Mouse (Mus musculus): ENCODE data around the gene Myrip. TPM values are rescaled to one million over a fixed set of nuclear protein-coding genes. Genes with fewer than 3 reads are reported as not detected.
A peak's percentile ranks its signal among the peaks of the same experiment; 100 is the strongest.

Myrip gene
- total and polyA plus RNA-seq, 3 experiments, result 0.03 TPM; not detected in 2

DNA sequence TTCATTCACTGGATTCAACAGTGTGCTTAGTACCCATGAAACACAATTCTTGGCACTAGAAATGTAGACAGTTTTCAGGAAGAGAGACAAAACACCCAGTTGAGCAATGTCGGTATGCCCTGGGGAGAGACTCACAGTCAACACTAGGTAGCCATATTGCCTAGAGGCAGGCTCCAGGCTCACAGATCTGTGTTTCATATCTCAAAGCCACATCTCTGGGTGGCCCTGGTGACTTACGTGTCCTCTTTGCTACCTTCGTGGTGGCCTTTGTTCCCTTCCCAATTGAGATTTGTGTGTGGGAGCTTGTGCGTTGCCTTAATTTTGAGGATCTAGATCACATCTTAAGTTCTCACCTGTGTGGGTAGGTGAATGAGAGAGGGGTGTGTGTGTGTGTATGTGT is 181.1 kb downstream of the Myrip start:
- H3K9me3 ChIP-seq (replicated peaks; ENCODE audit: insufficient read depth, low read length), result no peaks in the 10 kb centered on the region
- H3K36me3 ChIP-seq (ENCODE audit: control insufficient read depth in 1 of 2, insufficient read depth in 2 of 2, low read length in 2 of 2), result peaks cover 0 to 9% of the 10 kb centered on the region in 2 experiments; a peak in 2 of 4 replicates
- H3K4me3 ChIP-seq (ENCODE audit: control insufficient read depth in 1 of 2, insufficient read depth in 1 of 2, low read depth in 2 of 2, low read length in 2 of 2), result no peak overlapping the region
- peaks cover 0 to 13% of the 10 kb centered on the region in 2 experiments; a peak in 3 of 4 replicates for H3K4me1 ChIP-seq (ENCODE audit: control insufficient read depth in 1 of 2, insufficient read depth in 2 of 2, low read length in 2 of 2)
- peak; percentile 40 for DNase-seq (ENCODE audit: low read depth, low spot score)
- TF ChIP-seq GATA1 (IDR thresholded peaks at IDR 0.05; ENCODE audit: low read depth, low read length), result peak; percentile 42; the same call in 1 of the 2 replicates
- no peak for TF ChIP-seq CHD2 (IDR thresholded peaks at IDR 0.05; ENCODE audit: low read length)
- no peaks in the 10 kb centered on the region for H3K79me2 ChIP-seq (ENCODE audit: control insufficient read depth, insufficient read depth, low read length, poor library complexity)
- H3K27me3 ChIP-seq (ENCODE audit: control insufficient read depth in 1 of 2, insufficient read depth in 2 of 2, low read length in 2 of 2), result no peaks in the 10 kb centered on the region
- peak overlapping the region; percentile 39; the same call in 1 of the 2 replicates for H3K27ac ChIP-seq (ENCODE audit: control insufficient read depth, low read depth, low read length)
- no peak overlapping the region for H3K9ac ChIP-seq (ENCODE audit: control insufficient read depth, low read depth, low read length, poor library complexity, severe bottlenecking)

DNA sequence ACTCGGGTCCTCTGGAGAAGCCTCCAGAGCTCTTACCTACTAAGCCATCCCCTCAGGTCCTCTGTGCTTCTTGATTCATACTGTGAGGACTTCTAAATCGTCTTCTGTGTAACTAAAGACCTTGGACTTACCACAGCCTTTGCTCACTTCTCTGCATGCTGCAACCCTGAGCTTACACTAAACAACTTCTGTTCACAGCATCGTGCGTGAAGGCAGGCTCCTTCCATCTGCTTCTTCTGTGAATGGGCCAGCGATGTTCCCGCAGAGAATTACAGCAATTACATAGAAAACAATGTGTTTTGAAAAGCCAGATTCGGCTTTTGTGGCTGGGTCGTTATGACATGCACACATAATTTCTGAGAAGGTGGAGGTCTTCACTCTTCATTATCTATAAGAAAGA is 181.8 kb downstream of the Myrip start:
- H3K4me3 ChIP-seq (ENCODE audit: control insufficient read depth in 1 of 2, insufficient read depth in 1 of 2, low read depth in 2 of 2, low read length in 2 of 2), result no peak overlapping the region
- no peak overlapping the region for H3K27ac ChIP-seq (ENCODE audit: control insufficient read depth, low read depth, low read length)
- no peak for DNase-seq (ENCODE audit: low read depth, low spot score)
- H3K9me3 ChIP-seq (replicated peaks; ENCODE audit: insufficient read depth, low read length), result no peaks in the 10 kb centered on the region
- no peaks in the 10 kb centered on the region for H3K27me3 ChIP-seq (ENCODE audit: control insufficient read depth in 1 of 2, insufficient read depth in 2 of 2, low read length in 2 of 2)
- H3K79me2 ChIP-seq (ENCODE audit: control insufficient read depth, insufficient read depth, low read length, poor library complexity), result no peaks in the 10 kb centered on the region
- H3K36me3 ChIP-seq (ENCODE audit: control insufficient read depth in 1 of 2, insufficient read depth in 2 of 2, low read length in 2 of 2), result peaks cover 0 to 9% of the 10 kb centered on the region in 2 experiments; a peak in 2 of 4 replicates
- H3K4me1 ChIP-seq (ENCODE audit: control insufficient read depth in 1 of 2, insufficient read depth in 2 of 2, low read length in 2 of 2), result peaks cover 0 to 13% of the 10 kb centered on the region in 2 experiments; a peak in 3 of 4 replicates
- TF ChIP-seq EP300 (IDR thresholded peaks at IDR 0.05; ENCODE audit: low read depth in 1 of 2, low read length in 2 of 2) (no peak), SMC3 (IDR thresholded peaks at IDR 0.05; ENCODE audit: low read depth, low read length) (no peak), BHLHE40 (IDR thresholded peaks at IDR 0.05; ENCODE audit: borderline replicate concordance, low read depth, low read length) (no peak), MAFK (IDR thresholded peaks at IDR 0.05; ENCODE audit: borderline replicate concordance, low read depth, low read length) (no peak), GATA1 (IDR thresholded peaks at IDR 0.05; ENCODE audit: low read depth, low read length) (no peak), MYB (IDR thresholded peaks at IDR 0.05; ENCODE audit: low read depth, low read length) (no peak)
- H3K9ac ChIP-seq (ENCODE audit: control insufficient read depth, low read depth, low read length, poor library complexity, severe bottlenecking), result no peak overlapping the region

DNA sequence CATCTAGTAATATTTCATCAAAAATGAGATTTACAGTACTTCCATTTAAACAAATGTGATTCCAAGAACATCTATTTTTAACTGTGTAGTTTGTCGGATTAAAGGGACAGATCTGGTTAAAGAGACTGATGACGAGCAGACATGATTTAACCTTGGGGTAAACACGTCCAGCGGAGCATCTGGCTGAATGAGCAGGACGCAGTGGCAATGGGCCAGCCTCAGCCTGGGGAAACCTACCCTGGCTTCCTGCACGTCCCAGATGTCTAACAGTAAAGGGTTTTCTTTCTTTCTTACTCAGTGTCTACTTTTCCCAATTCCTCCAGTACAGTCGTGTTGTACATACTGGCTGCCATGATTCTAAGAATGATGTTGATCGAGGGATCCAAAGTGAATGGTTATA is 185.8 kb downstream of the Myrip start:
- no peaks in the 10 kb centered on the region for H3K79me2 ChIP-seq (ENCODE audit: control insufficient read depth, insufficient read depth, low read length, poor library complexity)
- H3K4me1 ChIP-seq (ENCODE audit: control insufficient read depth in 1 of 2, insufficient read depth in 2 of 2, low read length in 2 of 2), result peaks cover 0 to 10% of the 10 kb centered on the region in 2 experiments; a peak in 2 of 4 replicates
- no peak overlapping the region for H3K27ac ChIP-seq (ENCODE audit: control insufficient read depth, low read depth, low read length)
- TF ChIP-seq E2F4 (IDR thresholded peaks at IDR 0.05; ENCODE audit: borderline replicate concordance, low read depth, low read length), result no peak
- no peak for TF ChIP-seq TBP (IDR thresholded peaks at IDR 0.05; ENCODE audit: low read depth, low read length)
- no peak for TF ChIP-seq ZMIZ1 (IDR thresholded peaks at IDR 0.05; ENCODE audit: low read depth, low read length)
- no peak for TF ChIP-seq POLR2AphosphoS2 (IDR thresholded peaks at IDR 0.05; ENCODE audit: low read length)
- TF ChIP-seq MXI1 (IDR thresholded peaks at IDR 0.05; ENCODE audit: low read depth, low read length), result no peak
- TF ChIP-seq NRF1 (IDR thresholded peaks at IDR 0.05; ENCODE audit: insufficient read depth, low read depth, low read length, poor library complexity, severe bottlenecking), result no peak
- TF ChIP-seq ETS1 (IDR thresholded peaks at IDR 0.05; ENCODE audit: low read depth, low read length), result no peak
- no peak for TF ChIP-seq MYC (IDR thresholded peaks at IDR 0.05; ENCODE audit: low read depth, low read length)
- TF ChIP-seq RAD21 (IDR thresholded peaks at IDR 0.05; ENCODE audit: low read depth, low read length), result no peak
- no peak for TF ChIP-seq ZNF384 (IDR thresholded peaks at IDR 0.05; ENCODE audit: low read depth, low read length)
- TF ChIP-seq POLR2AphosphoS5 (IDR thresholded peaks at IDR 0.05; ENCODE audit: borderline replicate concordance, low read depth, low read length), result no peak
- TF ChIP-seq SMC3 (IDR thresholded peaks at IDR 0.05; ENCODE audit: low read depth, low read length), result no peak
- TF ChIP-seq NELFE (IDR thresholded peaks at IDR 0.05; ENCODE audit: low read depth, low read length), result no peak
- no peaks in the 10 kb centered on the region for H3K9me3 ChIP-seq (replicated peaks; ENCODE audit: insufficient read depth, low read length)
- H3K27me3 ChIP-seq (ENCODE audit: control insufficient read depth in 1 of 2, insufficient read depth in 2 of 2, low read length in 2 of 2), result no peaks in the 10 kb centered on the region
- DNase-seq (ENCODE audit: low read depth, low spot score), result no peak
- H3K4me3 ChIP-seq (ENCODE audit: control insufficient read depth in 1 of 2, insufficient read depth in 1 of 2, low read depth in 2 of 2, low read length in 2 of 2), result no peak overlapping the region
- H3K9ac ChIP-seq (ENCODE audit: control insufficient read depth, low read depth, low read length, poor library complexity, severe bottlenecking), result no peak overlapping the region
- H3K36me3 ChIP-seq (ENCODE audit: control insufficient read depth in 1 of 2, insufficient read depth in 2 of 2, low read length in 2 of 2), result peaks cover 0 to 5% of the 10 kb centered on the region in 2 experiments; a peak in 2 of 4 replicates

Measured in MEL (cell line).